Mouse (Mus musculus): Measurements from ENCODE around the gene Olfr31. TPM values are rescaled to one million over a fixed set of nuclear protein-coding genes. Genes with fewer than 3 reads are reported as not detected.

The Olfr31 gene
- polyA plus RNA-seq, 1 experiment from 2014 or later = not detected

Other genes starting within 250 kb of the Olfr31 start
- gene Psmd6, start 201.8 kb upstream of the Olfr31 start, polyA plus RNA-seq (2016; fragmentation: Nextera tagmentation; extraction: Ambion mirVana) = 292 TPM in 2 replicates
- not detected in 2 replicates for gene Olfr720, start 136.0 kb upstream of the Olfr31 start, polyA plus RNA-seq (2016; fragmentation: Nextera tagmentation; extraction: Ambion mirVana)
- 1.4 TPM in 2 replicates for gene Il3ra, start 23.4 kb downstream of the Olfr31 start, polyA plus RNA-seq (2016; fragmentation: Nextera tagmentation; extraction: Ambion mirVana)
- gene Olfr721-ps1, start 78.5 kb downstream of the Olfr31 start, polyA plus RNA-seq (2016; fragmentation: Nextera tagmentation; extraction: Ambion mirVana) = not detected in 2 replicates

Data from forebrain, embryonic 12.5 days (tissue).